Mouse (Mus musculus) heart, embryonic 13.5 days (tissue): ENCODE data around the gene Fcgr1. TPM values are rescaled to one million over a fixed set of nuclear protein-coding genes. Genes with fewer than 3 reads are reported as not detected.
"Not testable (repeated sequence)": the region's sequence is repeated elsewhere in the genome, so short reads cannot be mapped to it uniquely, and the experiment has no call there.

Experiments used
- ATAC-seq: fragments of 200-750 bp; cut with Nextera tagmentation; 2 replicates; pipeline ENCODE4 v1.8.0; 2017; ENCODE audit warnings: moderate TSS enrichment; ENCODE audit not compliant: insufficient number of reproducible peaks, low FRiP score, low TSS enrichment; ENCODE audit errors: extremely low read depth
- H3K27ac ChIP-seq: fragments of 300-500 bp; sonication (generic); replicated peaks from 2 replicates; pipeline ENCODE4 v1.5.1; 2015; ENCODE audit warnings: moderate library complexity, mild to moderate bottlenecking, inconsistent platforms
- H3K27me3 ChIP-seq: fragments of 300-500 bp; sonication (generic); replicated peaks from 2 replicates; pipeline ENCODE4 v1.6.1; 2015; ENCODE audit warnings: mild to moderate bottlenecking, inconsistent platforms
- H3K36me3 ChIP-seq: fragments of 300-500 bp; sonication (generic); 2 replicates; pipeline ENCODE4 v1.6.1; 2015; ENCODE audit warnings: mild to moderate bottlenecking, inconsistent platforms
- H3K4me1 ChIP-seq: fragments of 300-500 bp; sonication (generic); 2 replicates; pipeline ENCODE4 v1.6.1; 2015; ENCODE audit warnings: inconsistent platforms
- H3K4me2 ChIP-seq: fragments of 300-500 bp; sonication (generic); 2 replicates; pipeline ENCODE4 v1.6.1; 2015; ENCODE audit warnings: inconsistent platforms, mild to moderate bottlenecking, moderate library complexity
- H3K4me3 ChIP-seq: fragments of 300-500 bp; sonication (generic); 2 replicates; pipeline ENCODE4 v1.5.1; 2015; ENCODE audit warnings: moderate library complexity, mild to moderate bottlenecking, inconsistent platforms
- H3K9ac ChIP-seq: fragments of 300-500 bp; sonication (generic); 2 replicates; pipeline ENCODE4 v1.6.1; 2015; ENCODE audit warnings: inconsistent platforms, mild to moderate bottlenecking, moderate library complexity
- H3K9me3 ChIP-seq: fragments of 300-500 bp; sonication (generic); 2 replicates; pipeline ENCODE4 v1.6.1; 2016; ENCODE audit warnings: inconsistent platforms
- WGBS: fragments of 180-500 bp; shearing (Covaris S2); methylation state at CpG from one replicate; pipeline ENCODE4 v1.1.7; 2015; ENCODE audit warnings: mixed read lengths; 5-methylcytosine and 5-hydroxymethylcytosine counted together
- polyA plus RNA-seq: library from polyadenylated mRNA; unstranded; fragments of >200 nt; fragmentation: Nextera tagmentation; extraction: Ambion mirVana; gene quantifications from 2 replicates; pipeline ENCODE4 v1.2.1, GENCODE M21; 2015

The Fcgr1 gene
- polyA plus RNA-seq, 1 experiment from 2014 or later: 1.3 TPM

DNA sequence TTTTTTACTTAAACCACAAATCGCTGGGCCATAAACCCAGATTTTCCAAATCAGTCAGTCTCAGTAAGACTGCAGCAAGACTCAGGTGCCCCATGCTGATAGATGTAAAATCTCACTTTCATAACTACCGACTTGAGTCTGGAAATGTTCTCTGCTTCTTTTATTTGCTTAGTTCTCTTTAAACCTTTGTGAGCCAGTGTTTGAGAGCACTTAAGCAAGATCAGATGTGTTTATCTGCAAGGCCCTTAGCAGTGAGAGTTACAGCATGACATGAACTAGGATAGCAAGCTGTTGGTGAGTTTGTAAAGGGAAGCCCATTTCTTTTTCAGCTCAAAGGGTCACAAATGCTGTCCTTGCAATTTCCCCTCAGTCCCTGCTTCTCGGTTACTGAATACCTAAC lies 36.6 kb downstream of the Fcgr1 start:
- ATAC-seq: no peak
- no peak overlapping the region for H3K4me3 ChIP-seq
- 0 out of 2 replicates have a peak overlapping the region, but pooled peaks have one; percentile 14 for H3K9ac ChIP-seq
- 71% methylated on average over 3 of the region's 3 CpGs for WGBS
- H3K4me2 ChIP-seq: no peak overlapping the region
- peaks cover 15% of the 10 kb centered on the region for H3K4me1 ChIP-seq
- no peak overlapping the region for H3K27ac ChIP-seq
- no peaks in the 10 kb centered on the region for H3K36me3 ChIP-seq
- no peaks in the 10 kb centered on the region for H3K27me3 ChIP-seq
- no peaks in the 10 kb centered on the region for H3K9me3 ChIP-seq

- H3K4me2 ChIP-seq: no peak overlapping the region
- WGBS: 71% methylated on average over 5 of the region's 5 CpGs
- ATAC-seq: no peak
Observed at GRCm38 (mm10) chr3:96255926-96256593, 37.7 kb downstream of the Fcgr1 start.

GRCm38 (mm10) chr3:96254683-96255355 lies 39.0 kb downstream of the Fcgr1 start:
- H3K4me2 ChIP-seq: peak overlapping the region; percentile 6; the same call in 1 of the 2 replicates
- H3K36me3 ChIP-seq: no peaks in the 10 kb centered on the region
- no peaks in the 10 kb centered on the region for H3K9me3 ChIP-seq
- H3K9ac ChIP-seq: peak overlapping the region; percentile 53
- no peak overlapping the region for H3K27ac ChIP-seq
- ATAC-seq: no peak
- H3K27me3 ChIP-seq: no peaks in the 10 kb centered on the region
- WGBS: 23% methylated on average over 10 of the region's 10 CpGs
- peaks cover 10% of the 10 kb centered on the region for H3K4me1 ChIP-seq
- H3K4me3 ChIP-seq: no peak overlapping the region

More at GRCm38 (mm10) chr3:96255926-96256593, 37.7 kb downstream of the Fcgr1 start:
- H3K9me3 ChIP-seq: no peaks in the 10 kb centered on the region
- H3K9ac ChIP-seq: no peak overlapping the region
- H3K36me3 ChIP-seq: no peaks in the 10 kb centered on the region
- peaks cover 4% of the 10 kb centered on the region for H3K4me1 ChIP-seq
- H3K27ac ChIP-seq: no peak overlapping the region
- H3K27me3 ChIP-seq: no peaks in the 10 kb centered on the region
- no peak overlapping the region for H3K4me3 ChIP-seq

DNA sequence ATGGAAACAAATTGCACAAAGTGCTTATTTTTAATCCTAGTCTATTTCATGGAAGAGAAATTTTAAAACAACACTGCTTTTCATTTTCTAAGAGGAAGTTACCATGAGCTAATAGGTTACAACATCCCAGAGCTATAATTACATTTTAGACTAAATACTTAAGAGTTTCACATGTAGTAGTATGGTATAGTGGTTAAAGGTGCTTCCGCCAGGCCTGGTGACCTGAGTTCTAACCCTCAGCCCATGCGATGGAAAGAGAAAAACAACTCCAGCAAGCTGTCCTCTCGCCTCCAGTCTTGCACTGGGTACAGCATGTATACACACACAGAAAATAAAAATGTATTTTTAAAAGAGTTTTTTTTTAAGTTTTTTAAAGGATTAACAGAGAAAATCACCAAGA lies 42.0 kb downstream of the Fcgr1 start:
- H3K4me1 ChIP-seq: peaks cover 35% of the 10 kb centered on the region
- H3K27me3 ChIP-seq: no peaks in the 10 kb centered on the region
- no peaks in the 10 kb centered on the region for H3K36me3 ChIP-seq
- no peak overlapping the region for H3K27ac ChIP-seq
- no peak for ATAC-seq
- no peak overlapping the region for H3K4me2 ChIP-seq
- no peak overlapping the region for H3K4me3 ChIP-seq
- WGBS: 81% methylated on average over 3 of the region's 3 CpGs
- H3K9me3 ChIP-seq: no peaks in the 10 kb centered on the region
- no peak overlapping the region for H3K9ac ChIP-seq

DNA sequence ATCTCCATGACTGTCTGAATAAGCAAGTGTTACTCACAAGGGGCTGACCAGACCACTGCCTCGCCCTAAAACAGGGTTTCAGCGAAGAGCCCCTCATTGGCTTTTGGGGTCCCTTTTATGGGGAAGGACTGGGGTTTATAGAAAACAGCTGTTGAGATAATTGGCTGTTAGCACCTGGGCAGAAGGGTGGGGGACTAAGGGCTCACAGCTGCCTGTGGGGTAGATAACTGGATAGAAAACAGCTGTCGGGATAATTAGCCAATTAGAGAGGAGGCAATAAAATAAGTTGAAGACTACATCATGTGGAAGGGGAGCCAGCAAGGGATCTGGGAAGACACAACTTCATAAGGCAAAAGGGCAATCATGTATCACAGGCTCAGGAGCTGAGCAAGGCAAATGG lies 42.9 kb downstream of the Fcgr1 start:
- Histone ChIP-seq H3K27ac (no peak overlapping the region), H3K27me3 (no peaks in the 10 kb centered on the region), H3K4me3 (no peak overlapping the region), H3K4me1 (peaks cover 31% of the 10 kb centered on the region), H3K9me3 (no peaks in the 10 kb centered on the region), H3K36me3 (no peaks in the 10 kb centered on the region), H3K4me2 (no peak overlapping the region), H3K9ac (no peak overlapping the region)
- 72% methylated on average over 3 of the region's 3 CpGs for WGBS
- no peak for ATAC-seq

DNA sequence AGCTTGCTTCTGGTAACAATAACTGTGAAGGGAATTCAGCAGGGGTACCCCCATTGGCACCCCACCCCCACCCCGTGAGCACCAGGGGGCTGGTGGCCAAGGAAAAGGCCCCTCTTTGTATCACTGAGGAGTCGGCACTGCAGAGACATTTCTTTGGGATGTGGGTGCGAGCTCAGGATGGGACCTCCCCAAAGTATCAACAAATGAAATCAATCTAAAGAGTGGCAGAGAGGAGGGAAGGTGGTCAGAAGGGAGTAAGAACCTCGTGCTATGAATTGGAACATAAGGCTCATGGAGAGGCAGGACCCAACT lies 44.8 kb downstream of the Fcgr1 start:
- Histone ChIP-seq H3K4me2 (peak overlapping the region; percentile 72), H3K4me3 (peak overlapping the region; percentile 56; the same call in 1 of the 2 replicates), H3K27me3 (no peaks in the 10 kb centered on the region), H3K36me3 (no peaks in the 10 kb centered on the region), H3K9ac (no peak overlapping the region; the same call in 1 of the 2 replicates), H3K9me3 (no peaks in the 10 kb centered on the region), H3K27ac (no peak overlapping the region), H3K4me1 (peaks cover 38% of the 10 kb centered on the region)
- no peak for ATAC-seq
- WGBS: 58% methylated on average over 4 of the region's 4 CpGs

- no peak for ATAC-seq
- Histone ChIP-seq H3K9ac (peak overlapping the region; percentile 84), H3K4me1 (peaks cover 44% of the 10 kb centered on the region), H3K9me3 (no peaks in the 10 kb centered on the region), H3K36me3 (no peaks in the 10 kb centered on the region), H3K27ac (0 out of 2 replicates have a peak overlapping the region, but pooled peaks have one; percentile 73), H3K27me3 (no peaks in the 10 kb centered on the region), H3K4me3 (peak overlapping the region; percentile 56), H3K4me2 (peak overlapping the region; percentile 72)
- WGBS: 45% methylated on average over 6 of the region's 6 CpGs
Observed at GRCm38 (mm10) chr3:96248141-96249033, 45.4 kb downstream of the Fcgr1 start.

- peak overlapping the region; percentile 84 for H3K9ac ChIP-seq
- WGBS: 5% methylated on average over 11 of the region's 11 CpGs
- no peaks in the 10 kb centered on the region for H3K27me3 ChIP-seq
- H3K4me2 ChIP-seq: peak overlapping the region; percentile 72
- no peaks in the 10 kb centered on the region for H3K9me3 ChIP-seq
- peaks cover 48% of the 10 kb centered on the region for H3K4me1 ChIP-seq
- peak overlapping the region; percentile 56 for H3K4me3 ChIP-seq
- ATAC-seq: no peak
- no peaks in the 10 kb centered on the region for H3K36me3 ChIP-seq
- peak overlapping the region; percentile 73 for H3K27ac ChIP-seq
Observed at GRCm38 (mm10) chr3:96247356-96248140, 46.2 kb downstream of the Fcgr1 start.

DNA sequence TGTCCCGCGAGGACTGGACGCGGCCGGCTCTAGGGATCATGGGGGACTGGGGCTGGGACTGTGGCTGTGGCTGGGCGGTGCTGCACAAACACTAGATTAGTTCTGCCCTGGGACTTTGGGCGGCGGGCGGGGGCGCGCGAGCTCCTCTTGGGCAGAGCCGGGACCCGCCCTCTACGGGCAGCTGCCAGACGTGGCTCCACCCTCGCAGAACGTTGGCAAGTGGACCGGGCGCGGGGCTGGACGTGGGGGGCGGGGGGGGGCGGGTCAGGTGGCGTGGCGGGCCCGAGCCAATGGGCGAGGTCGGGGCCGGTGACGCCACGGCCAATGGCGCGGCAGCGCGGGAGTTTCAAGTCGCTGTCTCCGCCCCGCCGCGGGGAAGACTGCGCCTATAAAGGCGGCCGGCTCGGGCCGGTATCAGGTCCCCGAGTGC lies 47.3 kb downstream of the Fcgr1 start, which contains the start of gene Hist2h3c1:
TSS of gene Hist2h3c1 (plus strand) at position 259 of the 430 bp plus-strand sequence.
- not testable (repeated sequence) for H3K36me3 ChIP-seq
- 0% methylated on average over 7 of the region's 47 CpGs for WGBS
- ATAC-seq: peak; percentile 82

GRCm38 (mm10) chr3:96246018-96246417 lies 47.8 kb downstream of the Fcgr1 start:
- H3K9me3 ChIP-seq, ATAC-seq, H3K27me3 ChIP-seq, H3K36me3 ChIP-seq: not testable (repeated sequence)
- H3K4me2 ChIP-seq: peak overlapping the region; percentile 57
- WGBS: 0% methylated on average over 10 of the region's 21 CpGs
- H3K4me3 ChIP-seq: peak overlapping the region; percentile 47
- peak overlapping the region; percentile 87 for H3K27ac ChIP-seq
- peak overlapping the region; percentile 75 for H3K9ac ChIP-seq
- H3K4me1 ChIP-seq: peaks cover 48% of the 10 kb centered on the region

More for the DNA sequence above, 47.3 kb downstream of the Fcgr1 start, which contains the start of gene Hist2h3c1:
- Histone ChIP-seq H3K4me1 (peaks cover 48% of the 10 kb centered on the region), H3K27ac (peak within 1 kb of the TSS; percentile 87), H3K4me3 (peak within 1 kb of the TSS; percentile 56), H3K9ac (peak within 1 kb of the TSS; percentile 84), H3K4me2 (peak within 1 kb of the TSS; percentile 72)
- not testable (repeated sequence) for H3K27me3 ChIP-seq, H3K9me3 ChIP-seq
